Mouse (Mus musculus): ENCODE data around the gene Wipf3. TPM values are rescaled to one million over a fixed set of nuclear protein-coding genes. Genes with fewer than 3 reads are reported as not detected.

Wipf3 gene
- polyA plus RNA-seq, 1 experiment from 2014 or later = 1.7 TPM

DNA sequence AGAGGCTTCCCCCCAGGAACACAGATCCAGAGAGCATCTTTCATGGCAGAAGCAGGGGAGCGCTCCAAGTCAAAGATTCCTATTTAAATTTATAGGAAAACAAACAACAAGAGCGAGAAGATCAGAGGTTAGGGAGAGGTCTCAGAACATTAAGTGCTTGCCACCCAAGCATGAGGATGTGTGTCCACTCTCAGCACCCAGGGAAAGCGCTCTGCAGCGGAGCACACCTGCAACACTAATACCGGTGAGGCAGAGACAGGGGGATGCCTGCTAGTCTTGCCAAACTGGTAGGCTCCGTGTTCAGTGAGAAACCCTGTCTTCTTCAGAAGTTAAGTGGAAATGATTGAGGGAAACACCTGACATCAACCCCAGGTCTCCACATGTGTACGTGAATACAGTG lies 110.0 kb downstream of the Wipf3 start:
- Histone ChIP-seq H3K4me2 (ENCODE audit: low read depth, low read length) (no peak overlapping the region), H3K4me3 (ENCODE audit: low read depth, low read length) (no peak overlapping the region), H3K36me3 (ENCODE audit: control insufficient read depth, insufficient read depth, low read length) (no peaks in the 10 kb centered on the region), H3K9me3 (ENCODE audit: control insufficient read depth, low read length) (0 out of 2 replicates have a peak, but pooled peaks cover 6% of the 10 kb centered on the region), H3K4me1 (ENCODE audit: control insufficient read depth, insufficient read depth, low read length) (0 out of 2 replicates have a peak, but pooled peaks cover 4% of the 10 kb centered on the region), H3K9ac (ENCODE audit: low read depth, low read length) (no peak overlapping the region), H3K27ac (replicated peaks; ENCODE audit: low read depth, low read length) (no peak overlapping the region), H3K27me3 (replicated peaks; ENCODE audit: control insufficient read depth, insufficient read depth, low read length) (no peaks in the 10 kb centered on the region)
- DNase-seq (ENCODE audit: low spot score) (no peak), ATAC-seq (ENCODE audit: low read depth) (no peak)
- 89% methylated on average over 7 of the region's 7 CpGs for WGBS

DNA sequence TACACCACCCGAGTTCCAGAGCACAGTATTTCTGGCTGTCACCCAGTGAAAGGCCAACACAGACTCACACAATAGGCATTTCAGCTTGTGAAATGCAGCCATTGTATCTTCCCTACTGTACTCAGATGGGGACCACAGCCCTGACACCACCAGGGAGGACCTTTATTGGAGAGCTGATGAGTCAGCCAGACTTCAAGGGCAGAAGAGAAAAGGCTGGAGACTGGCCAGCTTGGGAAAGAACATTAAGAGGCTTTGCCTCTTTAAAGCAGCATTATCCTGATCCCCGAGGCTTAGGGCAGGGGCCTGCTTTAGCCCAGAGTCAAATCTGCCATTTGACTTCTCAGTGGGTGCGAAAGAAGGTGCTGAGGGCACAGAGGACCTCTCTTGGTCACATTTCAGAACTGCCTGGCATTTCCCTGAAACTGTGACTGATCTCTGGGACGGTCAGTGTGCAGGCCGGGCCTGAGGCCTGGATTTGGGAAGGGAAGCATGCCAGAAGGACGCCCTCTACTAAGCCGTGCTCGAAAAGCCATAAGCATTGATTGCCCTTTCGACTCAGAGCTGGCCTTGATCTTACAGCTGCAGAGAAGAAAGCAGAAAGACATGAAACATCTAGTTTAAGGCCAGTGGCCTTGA lies 111.0 kb downstream of the Wipf3 start:
- Histone ChIP-seq H3K4me3 (ENCODE audit: low read depth, low read length) (no peak overlapping the region), H3K27me3 (replicated peaks; ENCODE audit: control insufficient read depth, insufficient read depth, low read length) (no peaks in the 10 kb centered on the region)
- peak; percentile 36 for DNase-seq (ENCODE audit: low spot score)

DNA sequence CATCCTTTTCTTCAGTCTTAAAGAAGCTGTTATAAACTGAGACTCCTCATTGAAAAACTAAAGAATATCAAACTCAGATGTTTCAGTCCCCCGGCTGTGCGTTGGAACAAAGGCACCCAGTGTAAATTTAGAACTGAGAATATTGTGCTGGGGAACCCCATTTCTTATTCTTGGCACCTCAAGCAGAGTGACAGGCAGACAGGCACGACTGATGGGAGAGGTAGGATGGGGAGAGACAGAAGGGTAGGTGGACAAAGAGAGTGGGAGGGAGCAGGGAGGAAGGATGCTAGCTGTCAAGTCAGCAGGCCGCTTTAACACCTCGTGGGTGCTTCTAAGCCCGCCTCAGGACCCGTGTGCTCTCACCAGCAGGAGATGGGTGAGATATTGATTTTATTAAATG lies 113.4 kb downstream of the Wipf3 start:
- Histone ChIP-seq H3K4me1 (ENCODE audit: control insufficient read depth, insufficient read depth, low read length) (0 out of 2 replicates have a peak, but pooled peaks cover 4% of the 10 kb centered on the region), H3K36me3 (ENCODE audit: control insufficient read depth, insufficient read depth, low read length) (no peaks in the 10 kb centered on the region), H3K4me3 (ENCODE audit: low read depth, low read length) (no peak overlapping the region), H3K27me3 (replicated peaks; ENCODE audit: control insufficient read depth, insufficient read depth, low read length) (no peaks in the 10 kb centered on the region), H3K27ac (replicated peaks; ENCODE audit: low read depth, low read length) (no peak overlapping the region), H3K9me3 (ENCODE audit: control insufficient read depth, low read length) (0 out of 2 replicates have a peak, but pooled peaks cover 6% of the 10 kb centered on the region), H3K9ac (ENCODE audit: low read depth, low read length) (no peak overlapping the region), H3K4me2 (ENCODE audit: low read depth, low read length) (no peak overlapping the region)
- WGBS = 75% methylated on average over 7 of the region's 7 CpGs
- ATAC-seq (ENCODE audit: low read depth) = no peak
- no peak for DNase-seq (ENCODE audit: low spot score)

More for the DNA sequence above, 111.0 kb downstream of the Wipf3 start:
- Histone ChIP-seq H3K4me1 (ENCODE audit: control insufficient read depth, insufficient read depth, low read length) (0 out of 2 replicates have a peak, but pooled peaks cover 4% of the 10 kb centered on the region), H3K36me3 (ENCODE audit: control insufficient read depth, insufficient read depth, low read length) (no peaks in the 10 kb centered on the region), H3K27ac (replicated peaks; ENCODE audit: low read depth, low read length) (no peak overlapping the region), H3K4me2 (ENCODE audit: low read depth, low read length) (no peak overlapping the region), H3K9me3 (ENCODE audit: control insufficient read depth, low read length) (0 out of 2 replicates have a peak, but pooled peaks cover 6% of the 10 kb centered on the region), H3K9ac (ENCODE audit: low read depth, low read length) (no peak overlapping the region)
- ATAC-seq (ENCODE audit: low read depth) = no peak
- 62% methylated on average over 9 of the region's 9 CpGs for WGBS

DNA sequence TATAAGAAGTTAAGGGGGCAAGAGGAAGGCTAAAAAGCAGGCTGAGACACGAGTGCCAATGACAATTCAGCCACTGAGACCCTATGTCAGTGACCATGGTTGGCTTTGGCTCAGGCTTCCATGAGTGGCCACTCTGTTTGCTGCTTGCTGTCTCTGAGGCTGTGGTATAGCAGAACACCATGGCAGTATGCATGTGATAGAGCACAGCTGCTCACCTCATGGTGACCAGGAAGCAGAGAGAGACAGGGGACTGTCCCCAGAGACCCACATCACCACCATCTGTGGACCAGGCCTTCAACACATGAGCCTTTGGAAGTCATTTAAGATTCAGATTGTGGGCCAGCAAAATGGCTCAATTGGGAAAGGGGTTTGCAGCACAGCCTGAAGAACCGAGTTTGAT lies 114.2 kb downstream of the Wipf3 start:
- no peaks in the 10 kb centered on the region for H3K36me3 ChIP-seq (ENCODE audit: control insufficient read depth, insufficient read depth, low read length)
- no peak overlapping the region for H3K9ac ChIP-seq (ENCODE audit: low read depth, low read length)
- DNase-seq (ENCODE audit: low spot score) (no peak), ATAC-seq (ENCODE audit: low read depth) (no peak)
- WGBS = 75% methylated on average over 2 of the region's 2 CpGs
- H3K4me2 ChIP-seq (ENCODE audit: low read depth, low read length) = no peak overlapping the region
- H3K9me3 ChIP-seq (ENCODE audit: control insufficient read depth, low read length) = 0 out of 2 replicates have a peak, but pooled peaks cover 6% of the 10 kb centered on the region
- H3K4me1 ChIP-seq (ENCODE audit: control insufficient read depth, insufficient read depth, low read length) = 0 out of 2 replicates have a peak, but pooled peaks cover 8% of the 10 kb centered on the region
- no peak overlapping the region for H3K27ac ChIP-seq (replicated peaks; ENCODE audit: low read depth, low read length)
- H3K4me3 ChIP-seq (ENCODE audit: low read depth, low read length) = no peak overlapping the region
- no peaks in the 10 kb centered on the region for H3K27me3 ChIP-seq (replicated peaks; ENCODE audit: control insufficient read depth, insufficient read depth, low read length)

DNA sequence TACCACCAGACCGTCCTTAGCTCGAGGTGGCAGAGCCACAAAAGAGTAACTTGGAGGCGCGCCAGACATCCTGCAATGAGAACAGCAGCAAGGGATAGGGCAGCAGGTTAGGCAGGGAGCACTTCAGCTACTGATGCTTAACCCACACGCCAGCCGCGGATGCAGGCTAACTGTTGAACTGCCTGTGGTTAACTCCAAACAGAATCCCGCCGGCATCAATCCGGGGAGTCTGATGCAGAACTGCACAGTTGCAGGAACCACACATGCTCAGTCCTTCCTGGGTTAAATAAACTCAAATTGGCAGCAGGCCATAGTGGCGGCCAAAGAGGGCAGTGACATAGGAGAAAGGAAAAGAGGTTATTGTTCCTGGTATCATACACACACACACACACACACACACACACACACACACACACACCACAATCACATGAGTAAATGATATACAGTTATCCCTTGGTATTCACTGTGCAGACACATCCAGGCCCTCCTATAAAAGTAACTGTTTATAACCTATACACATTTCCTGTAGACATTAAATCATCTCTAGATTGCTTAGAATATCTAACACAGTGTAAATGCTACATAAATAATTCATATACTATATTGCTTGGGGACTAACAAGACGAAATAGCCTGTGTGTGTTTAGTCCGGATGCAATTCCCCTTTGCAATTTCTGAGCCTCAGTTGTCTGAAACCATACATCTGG lies 119.1 kb downstream of the Wipf3 start:
- Histone ChIP-seq H3K36me3 (ENCODE audit: control insufficient read depth, insufficient read depth, low read length) (no peaks in the 10 kb centered on the region), H3K9me3 (ENCODE audit: control insufficient read depth, low read length) (0 out of 2 replicates have a peak, but pooled peaks cover 2% of the 10 kb centered on the region)

DNA sequence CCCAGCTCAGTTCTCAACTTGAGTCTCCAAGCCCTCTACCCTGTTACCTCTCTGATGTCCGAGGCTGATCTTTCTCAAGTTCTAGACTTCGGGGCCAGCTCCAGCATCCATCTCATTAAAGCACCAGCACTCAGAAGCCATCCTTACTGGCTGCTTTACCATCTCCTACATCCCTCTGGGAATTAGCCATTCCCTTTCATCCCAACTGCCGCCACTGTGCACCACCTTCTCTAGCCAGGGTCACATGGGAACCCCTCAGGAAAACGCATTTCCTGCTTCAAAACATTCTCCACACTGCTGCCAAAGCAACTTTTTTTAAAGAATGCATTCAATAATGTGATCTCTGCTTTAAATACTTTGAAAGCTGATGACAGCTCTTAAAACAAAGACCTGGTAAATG lies 119.9 kb downstream of the Wipf3 start:
- H3K9me3 ChIP-seq (ENCODE audit: control insufficient read depth, low read length) = no peaks in the 10 kb centered on the region
- H3K36me3 ChIP-seq (ENCODE audit: control insufficient read depth, insufficient read depth, low read length) = no peaks in the 10 kb centered on the region
- no peaks in the 10 kb centered on the region for H3K27me3 ChIP-seq (replicated peaks; ENCODE audit: control insufficient read depth, insufficient read depth, low read length)
- no peak for DNase-seq (ENCODE audit: low spot score)
- H3K4me3 ChIP-seq (ENCODE audit: low read depth, low read length) = no peak overlapping the region
- ATAC-seq (ENCODE audit: low read depth) = no peak
- H3K4me1 ChIP-seq (ENCODE audit: control insufficient read depth, insufficient read depth, low read length) = 0 out of 2 replicates have a peak, but pooled peaks cover 13% of the 10 kb centered on the region
- no peak overlapping the region for H3K27ac ChIP-seq (replicated peaks; ENCODE audit: low read depth, low read length)
- WGBS = 48% methylated on average over 4 of the region's 4 CpGs
- H3K4me2 ChIP-seq (ENCODE audit: low read depth, low read length) = no peak overlapping the region
- H3K9ac ChIP-seq (ENCODE audit: low read depth, low read length) = no peak overlapping the region

More for the DNA sequence above, 119.1 kb downstream of the Wipf3 start:
- 41% methylated on average over 13 of the region's 13 CpGs for WGBS
- H3K9ac ChIP-seq (ENCODE audit: low read depth, low read length) = no peak overlapping the region
- no peaks in the 10 kb centered on the region for H3K27me3 ChIP-seq (replicated peaks; ENCODE audit: control insufficient read depth, insufficient read depth, low read length)
- no peak overlapping the region for H3K4me3 ChIP-seq (ENCODE audit: low read depth, low read length)
- ATAC-seq (ENCODE audit: low read depth) (0 out of 2 replicates have a peak, but pooled peaks have one; percentile 20), DNase-seq (ENCODE audit: low spot score) (peak; percentile 26)
- no peak overlapping the region for H3K4me2 ChIP-seq (ENCODE audit: low read depth, low read length)
- no peak overlapping the region for H3K27ac ChIP-seq (replicated peaks; ENCODE audit: low read depth, low read length)
- H3K4me1 ChIP-seq (ENCODE audit: control insufficient read depth, insufficient read depth, low read length) = 0 out of 2 replicates have a peak, but pooled peaks cover 13% of the 10 kb centered on the region

DNA sequence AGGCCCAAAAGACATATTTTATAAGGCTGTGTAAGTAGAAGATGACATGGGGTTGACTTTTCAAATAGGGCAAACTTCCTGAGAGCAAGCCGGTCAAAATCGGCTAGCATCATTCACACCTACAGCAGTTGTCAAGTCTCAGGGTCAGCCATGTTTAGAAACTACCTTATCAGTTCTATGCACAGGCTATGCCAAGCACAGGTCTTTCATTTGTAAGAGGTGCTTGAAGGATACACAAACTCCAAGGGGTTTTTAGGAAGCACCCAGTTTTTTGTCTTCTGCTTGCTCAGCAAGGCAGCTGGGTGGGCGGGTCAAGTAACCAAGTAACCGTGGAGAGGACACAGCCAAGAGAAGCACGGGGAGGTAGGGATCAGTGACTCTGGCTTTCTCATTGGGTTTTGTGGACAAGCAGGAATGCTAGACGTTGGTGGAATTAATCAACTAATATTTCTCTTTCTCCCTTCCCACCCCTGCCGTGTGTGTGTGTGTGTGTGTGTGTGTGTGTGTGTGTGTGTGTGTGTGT lies 121.5 kb downstream of the Wipf3 start:
- H3K9ac ChIP-seq (ENCODE audit: low read depth, low read length) = no peak overlapping the region
- H3K4me1 ChIP-seq (ENCODE audit: control insufficient read depth, insufficient read depth, low read length) = 0 out of 2 replicates have a peak, but pooled peaks cover 13% of the 10 kb centered on the region
- ATAC-seq (ENCODE audit: low read depth) (no peak), DNase-seq (ENCODE audit: low spot score) (no peak)
- H3K4me2 ChIP-seq (ENCODE audit: low read depth, low read length) = no peak overlapping the region
- H3K27me3 ChIP-seq (replicated peaks; ENCODE audit: control insufficient read depth, insufficient read depth, low read length) = no peaks in the 10 kb centered on the region
- H3K36me3 ChIP-seq (ENCODE audit: control insufficient read depth, insufficient read depth, low read length) = no peaks in the 10 kb centered on the region
- WGBS = 65% methylated on average over 7 of the region's 7 CpGs
- no peak overlapping the region for H3K4me3 ChIP-seq (ENCODE audit: low read depth, low read length)
- no peak overlapping the region for H3K27ac ChIP-seq (replicated peaks; ENCODE audit: low read depth, low read length)
- H3K9me3 ChIP-seq (ENCODE audit: control insufficient read depth, low read length) = no peaks in the 10 kb centered on the region

DNA sequence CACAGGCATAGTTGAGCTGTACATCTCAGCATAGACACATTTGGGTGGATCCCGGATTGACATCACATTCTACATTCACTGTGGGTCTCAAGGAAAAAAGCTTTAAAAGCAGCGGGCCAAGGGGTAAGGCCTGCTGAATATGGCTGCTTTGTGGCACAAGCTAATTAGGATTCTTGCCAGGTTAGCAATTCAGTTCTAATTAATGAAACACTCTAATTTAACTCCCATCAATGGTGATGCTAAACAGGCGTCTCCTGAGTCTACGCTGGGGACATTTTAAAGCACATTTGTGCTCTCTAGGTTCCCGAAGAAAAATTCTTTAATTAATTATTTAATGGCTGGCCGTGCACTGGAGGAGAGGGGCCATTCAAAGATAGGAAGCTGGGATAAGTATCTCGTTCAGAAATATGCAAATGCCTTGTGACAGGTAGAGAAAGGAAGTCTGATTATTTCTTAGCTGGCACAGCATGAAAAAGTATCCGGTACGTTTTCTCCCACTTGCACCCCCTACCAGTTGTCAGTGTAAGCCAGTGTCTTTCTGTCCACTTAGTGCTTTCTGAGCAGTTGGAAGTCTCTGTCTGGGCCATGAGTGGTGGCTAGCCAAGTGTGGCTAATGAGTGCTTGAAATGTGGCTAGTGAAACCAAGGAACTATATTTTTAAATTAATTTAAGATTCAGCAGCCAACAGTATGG lies 123.5 kb downstream of the Wipf3 start:
- 73% methylated on average over 9 of the region's 9 CpGs for WGBS
- ATAC-seq (ENCODE audit: low read depth) (no peak), DNase-seq (ENCODE audit: low spot score) (no peak)

More for the DNA sequence above, 123.5 kb downstream of the Wipf3 start:
- no peak overlapping the region for H3K9ac ChIP-seq (ENCODE audit: low read depth, low read length)
- H3K4me2 ChIP-seq (ENCODE audit: low read depth, low read length) = no peak overlapping the region
- H3K36me3 ChIP-seq (ENCODE audit: control insufficient read depth, insufficient read depth, low read length) = no peaks in the 10 kb centered on the region
- no peak overlapping the region for H3K27ac ChIP-seq (replicated peaks; ENCODE audit: low read depth, low read length)
- no peak overlapping the region for H3K4me3 ChIP-seq (ENCODE audit: low read depth, low read length)
- 0 out of 2 replicates have a peak, but pooled peaks cover 13% of the 10 kb centered on the region for H3K4me1 ChIP-seq (ENCODE audit: control insufficient read depth, insufficient read depth, low read length)
- no peaks in the 10 kb centered on the region for H3K27me3 ChIP-seq (replicated peaks; ENCODE audit: control insufficient read depth, insufficient read depth, low read length)
- no peaks in the 10 kb centered on the region for H3K9me3 ChIP-seq (ENCODE audit: control insufficient read depth, low read length)
